ENCODE assay signal across 15 mouse cellular contexts in genomic region chr10:59637596-59638124, GRCm38 (mm10). TPM values are rescaled to one million over a fixed set of nuclear protein-coding genes. Genes with fewer than 3 reads are reported as not detected.
DNase-seq lines count a peak whose midpoint lies in the region; ATAC-seq and TF ChIP-seq lines count a peak whose summit lies in the region.
"Had no signal": no experiment of that assay in that cellular context is flagged by ENCODE, and none has a peak within 500 bp of the region (broad histone marks: within the 10 kb centered on the region; RNA-seq: fewer than 3 reads in every experiment).

No protein-coding gene starts in this region.

- no peaks in the 10 kb centered on the region for H3K9me3 ChIP-seq in lung, embryonic 14.5 days (ENCODE audit: low read depth, low read length)
- H3K9me3 ChIP-seq in stomach, embryonic 15.5 days = no peaks in the 10 kb centered on the region
- H3K9me3 ChIP-seq: forebrain, embryonic 10.5 days; liver, embryonic 15.5 days had no signal

- TF ChIP-seq POLR2A in heart, adult 2 months (IDR thresholded peaks at IDR 0.05; ENCODE audit: insufficient read depth, low read depth, low read length) = no peak
- no peak for TF ChIP-seq POLR2A in embryonic fibroblast, embryonic 13.5 days (IDR thresholded peaks at IDR 0.05; ENCODE audit: low read depth, low read length)

- H3K79me2 ChIP-seq in heart, adult 2 months (replicated peaks; ENCODE audit: control insufficient read depth, insufficient read depth, low read length) = no peaks in the 10 kb centered on the region

- no peak overlapping the region for H3K9ac ChIP-seq in heart, adult 2 months (ENCODE audit: low read depth, low read length)
- no peak overlapping the region for H3K9ac ChIP-seq in lung, embryonic 14.5 days
- H3K9ac ChIP-seq in stomach, embryonic 15.5 days = no peak overlapping the region
- H3K9ac ChIP-seq: liver, embryonic 15.5 days had no signal

- intact Hi-C loops in heart, adult 2 months (cut with DNase I) = no loop called here

- no peak for TF ChIP-seq EP300 in heart, adult 2 months (IDR thresholded peaks at IDR 0.05; ENCODE audit: insufficient read depth, low read depth, low read length)

- peak overlapping the region; percentile 36 for H3K27ac ChIP-seq in heart, adult 2 months
- no peak overlapping the region for H3K27ac ChIP-seq in lung, embryonic 14.5 days (ENCODE audit: low read depth)
- peak overlapping the region; percentile 89 for H3K27ac ChIP-seq in embryonic fibroblast, embryonic 13.5 days (ENCODE audit: insufficient read depth, low read length)
- peak overlapping the region; percentile 31; the same call in 1 of the 2 replicates for H3K27ac ChIP-seq in stomach, embryonic 15.5 days
- H3K27ac ChIP-seq: liver, embryonic 15.5 days had no signal

- no peaks in the 10 kb centered on the region for H3K36me3 ChIP-seq in heart, adult 2 months (ENCODE audit: control insufficient read depth, insufficient read depth, low read length)
- H3K36me3 ChIP-seq in lung, embryonic 14.5 days (ENCODE audit: insufficient read depth) = no peaks in the 10 kb centered on the region
- no peaks in the 10 kb centered on the region for H3K36me3 ChIP-seq in stomach, embryonic 15.5 days
- H3K36me3 ChIP-seq: forebrain, embryonic 10.5 days; liver, embryonic 15.5 days had no signal

- H3K4me3 ChIP-seq in heart, adult 2 months = no peak overlapping the region
- no peak overlapping the region for H3K4me3 ChIP-seq in lung, embryonic 14.5 days (ENCODE audit: low read depth, low read length)
- no peak overlapping the region; the same call in 1 of the 2 replicates for H3K4me3 ChIP-seq in embryonic fibroblast, embryonic 13.5 days (ENCODE audit: insufficient read depth, low read length)
- no peak overlapping the region for H3K4me3 ChIP-seq in stomach, embryonic 15.5 days (replicated peaks)
- H3K4me3 ChIP-seq: forebrain, embryonic 10.5 days; liver, embryonic 15.5 days had no signal

- DNase-seq in heart, adult 2 months = no peak
- DNase-seq in heart, postnatal 4 days = no peak
- DNase-seq in lung, embryonic 14.5 days = peak; percentile 55
- no peak for DNase-seq in lung, postnatal 4 days
- no peak for DNase-seq in layer of hippocampus, adult 8-10 months (ENCODE audit: low spot score in 2 of 2)
- no peak for DNase-seq in cerebellum, postnatal 14 days
- DNase-seq: adrenal gland, adult 2 months; kidney, adult 18-20 months had no signal

- TF ChIP-seq CTCF in heart, adult 2 months (IDR thresholded peaks at IDR 0.05) = no peak
- no peak for TF ChIP-seq CTCF in lung, embryonic 14.5 days (IDR thresholded peaks at IDR 0.05; ENCODE audit: low read depth)
- TF ChIP-seq CTCF in embryonic fibroblast, embryonic 13.5 days (IDR thresholded peaks at IDR 0.05; ENCODE audit: borderline replicate concordance, insufficient read depth, low read length) = no peak

- no peak overlapping the region for H3K4me2 ChIP-seq in lung, embryonic 14.5 days
- peak overlapping the region; percentile 11; the same call in 1 of the 2 replicates for H3K4me2 ChIP-seq in stomach, embryonic 15.5 days
- H3K4me2 ChIP-seq: liver, embryonic 15.5 days had no signal

- ATAC-seq in lung, embryonic 14.5 days (ENCODE audit: insufficient read depth) = no peak
- no peak; the same call in 1 of the 2 replicates for ATAC-seq in stomach, embryonic 15.5 days (ENCODE audit: insufficient read depth, low FRiP score, low read depth)

- 64% methylated on average over 7 of the region's 7 CpGs for WGBS in heart, adult 2 months
- WGBS in lung, embryonic 14.5 days = 50% methylated on average over 7 of the region's 7 CpGs
- WGBS in stomach, embryonic 15.5 days = 46% methylated on average over 7 of the region's 7 CpGs

- no peaks in the 10 kb centered on the region for H3K27me3 ChIP-seq in heart, adult 2 months (ENCODE audit: control insufficient read depth, insufficient read depth, low read length)
- no peaks in the 10 kb centered on the region for H3K27me3 ChIP-seq in lung, embryonic 14.5 days (ENCODE audit: insufficient read depth, low read length)
- no peaks in the 10 kb centered on the region for H3K27me3 ChIP-seq in stomach, embryonic 15.5 days (replicated peaks)
- H3K27me3 ChIP-seq: liver, embryonic 15.5 days; Patski had no signal

- no peaks in the 10 kb centered on the region; the same call in none of the 2 replicates for H3K4me1 ChIP-seq in heart, adult 2 months (ENCODE audit: control insufficient read depth, insufficient read depth, low read length)
- H3K4me1 ChIP-seq in lung, embryonic 14.5 days (ENCODE audit: insufficient read depth) = no peaks in the 10 kb centered on the region
- H3K4me1 ChIP-seq in embryonic fibroblast, embryonic 13.5 days (ENCODE audit: control insufficient read depth, insufficient read depth, low read length) = peaks cover 14% of the 10 kb centered on the region
- H3K4me1 ChIP-seq in stomach, embryonic 15.5 days = 0 out of 2 replicates have a peak, but pooled peaks cover 3% of the 10 kb centered on the region
- H3K4me1 ChIP-seq: liver, embryonic 15.5 days had no signal

RNA-seq across cellular contexts. Expression of gene Mcu, which starts 21.2 kb away (rescaled TPM):
- total RNA-seq in heart, adult 2 months (2021) = 10 to 100 TPM; 20.0 to 21.6 TPM
- 10.4 and 17.9 TPM in 2 replicates for polyA plus RNA-seq in heart, adult 2 months (2012; rRNA removed)
- 10 to 100 TPM; 27.9 to 32.6 TPM for total RNA-seq in heart, postnatal 4 days (2021)
- 31.7 and 32.4 TPM in 2 replicates for polyA plus RNA-seq in lung, embryonic 14.5 days (2014; fragmentation: Nextera tagmentation; extraction: Ambion mirVana)
- polyA plus RNA-seq in embryonic fibroblast, embryonic 13.5 days (2011; ENCODE audit: insufficient read length, low read depth, missing spikeins) = 39.8 and 48.8 TPM in 2 replicates
- polyA plus RNA-seq in stomach, embryonic 15.5 days (2015; fragmentation: Nextera tagmentation; extraction: Ambion mirVana) = 55.8 and 59.2 TPM in 2 replicates
- total RNA-seq in layer of hippocampus, adult 8-10 months (2022) = 10 to 100 TPM; 45.3 to 51.6 (median 47.1) TPM

RNA-seq across cellular contexts. Expression of gene Gm10322, which starts 21.8 kb away (rescaled TPM):
- total RNA-seq in heart, adult 2 months (2021) = not detected
- not detected in 2 replicates for polyA plus RNA-seq in heart, adult 2 months (2012; rRNA removed)
- total RNA-seq in heart, postnatal 4 days (2021) = not detected
- polyA plus RNA-seq in lung, embryonic 14.5 days (2014; fragmentation: Nextera tagmentation; extraction: Ambion mirVana) = not detected in 2 replicates
- polyA plus RNA-seq in embryonic fibroblast, embryonic 13.5 days (2011; ENCODE audit: insufficient read length, low read depth, missing spikeins) = not detected in 2 replicates
- 0.84 TPM in 1 of 2 replicates, not detected in the other for polyA plus RNA-seq in stomach, embryonic 15.5 days (2015; fragmentation: Nextera tagmentation; extraction: Ambion mirVana)
- total RNA-seq in layer of hippocampus, adult 8-10 months (2022) = not detected
- total RNA-seq: adrenal gland, adult 2 months; gastrocnemius, adult 18-20 months; hematopoietic stem cell, adult 5-6 weeks had no signal
- polyA plus RNA-seq: adrenal gland, adult 2 months; forebrain, embryonic 10.5 days; liver, embryonic 15.5 days; Patski had no signal
